Mouse (Mus musculus) midbrain, embryonic 15.5 days (tissue): Measurements from ENCODE around the gene Pla2g12b. TPM values are rescaled to one million over a fixed set of nuclear protein-coding genes. Genes with fewer than 3 reads are reported as not detected.

ENCODE experiments used
- ATAC-seq: fragments of 200-750 bp; cut with Nextera tagmentation; replicated peaks from 2 replicates; pipeline ENCODE4 v1.8.0; 2017; ENCODE audit warnings: moderate TSS enrichment
- H3K27ac ChIP-seq: fragments of 300-500 bp; sonication (generic); 2 replicates; pipeline ENCODE4 v1.5.1; 2015; ENCODE audit warnings: mild to moderate bottlenecking, inconsistent platforms
- H3K27me3 ChIP-seq: fragments of 300-500 bp; sonication (generic); replicated peaks from 2 replicates; pipeline ENCODE4 v1.6.1; 2015; ENCODE audit warnings: inconsistent platforms
- H3K36me3 ChIP-seq: fragments of 300-500 bp; sonication (generic); replicated peaks from 2 replicates; pipeline ENCODE4 v1.6.1; 2015; ENCODE audit warnings: inconsistent platforms
- H3K4me1 ChIP-seq: fragments of 300-500 bp; sonication (generic); 2 replicates; pipeline ENCODE4 v1.6.1; 2015; ENCODE audit warnings: inconsistent platforms
- H3K4me2 ChIP-seq: fragments of 300-500 bp; sonication (generic); 2 replicates; pipeline ENCODE4 v1.6.1; 2015; ENCODE audit warnings: inconsistent platforms, mild to moderate bottlenecking, moderate library complexity
- H3K4me3 ChIP-seq: fragments of 300-500 bp; sonication (generic); 2 replicates; pipeline ENCODE4 v1.5.1; 2015; ENCODE audit warnings: mild to moderate bottlenecking, inconsistent platforms
- H3K9ac ChIP-seq: fragments of 300-500 bp; sonication (generic); 2 replicates; pipeline ENCODE4 v1.6.1; 2015; ENCODE audit warnings: mild to moderate bottlenecking, inconsistent platforms
- H3K9me3 ChIP-seq: fragments of 300-500 bp; sonication (generic); 2 replicates; pipeline ENCODE4 v1.6.1; 2016; ENCODE audit warnings: inconsistent platforms
- WGBS: fragments of 180-500 bp; shearing (Covaris S2); methylation state at CpG from one replicate; pipeline ENCODE4 v1.1.7; 2015; ENCODE audit warnings: mixed read lengths; 5-methylcytosine and 5-hydroxymethylcytosine counted together
- polyA plus RNA-seq: library from polyadenylated mRNA; unstranded; fragments of >200 nt; fragmentation: Nextera tagmentation; extraction: Ambion mirVana; gene quantifications from 2 replicates; pipeline ENCODE4 v1.2.1, GENCODE M21; 2015

The Pla2g12b gene
- polyA plus RNA-seq, 1 experiment from 2014 or later = not detected

DNA sequence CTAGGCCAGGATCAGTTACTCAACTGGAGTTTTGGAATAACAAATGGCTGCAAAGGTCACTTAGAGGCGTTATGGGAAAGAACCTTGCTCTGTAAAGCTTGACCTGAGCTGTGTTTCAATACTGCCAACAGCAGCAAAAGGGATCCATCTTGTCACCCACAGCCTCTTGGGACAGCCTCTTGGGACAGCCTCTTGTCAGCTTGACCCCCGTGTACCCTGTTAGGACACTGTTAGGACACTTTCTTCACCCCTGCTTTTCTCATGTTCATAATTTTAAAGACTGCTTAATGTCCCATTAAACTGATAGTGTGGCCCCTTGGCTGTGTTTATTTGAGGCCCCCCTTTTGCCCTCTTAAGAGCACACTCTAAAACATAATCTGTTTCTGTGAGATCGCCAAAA, 21.0 kb downstream of the Pla2g12b start:
- H3K4me1 ChIP-seq = no peaks in the 10 kb centered on the region
- H3K4me3 ChIP-seq = no peak overlapping the region
- H3K9ac ChIP-seq = no peak overlapping the region
- no peak overlapping the region for H3K27ac ChIP-seq
- H3K4me2 ChIP-seq = no peak overlapping the region
- no peaks in the 10 kb centered on the region for H3K9me3 ChIP-seq
- H3K36me3 ChIP-seq = no peaks in the 10 kb centered on the region
- 83% methylated on average over 3 of the region's 3 CpGs for WGBS
- no peak for ATAC-seq
- no peaks in the 10 kb centered on the region for H3K27me3 ChIP-seq

DNA sequence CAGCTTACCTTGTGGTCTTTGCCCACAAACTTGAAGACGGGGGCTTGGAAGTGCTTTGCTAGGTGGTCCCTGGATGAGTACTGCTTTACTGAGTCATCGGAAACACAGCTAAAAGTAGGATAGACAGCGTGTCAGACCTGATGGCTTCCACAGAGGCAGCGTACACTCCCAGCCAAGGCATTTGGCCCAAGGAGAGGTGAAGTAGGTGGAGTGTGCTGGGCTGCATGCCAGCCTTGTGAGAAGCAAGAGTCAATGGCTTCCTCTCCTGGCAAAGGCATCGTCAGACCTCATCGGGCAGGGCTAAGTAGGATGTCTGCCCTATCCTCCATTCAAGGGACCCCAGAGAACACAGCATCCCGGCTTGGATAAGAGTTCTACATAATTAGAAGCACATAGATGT, 21.9 kb downstream of the Pla2g12b start:
- no peak for ATAC-seq
- Histone ChIP-seq H3K4me3 (no peak overlapping the region), H3K9ac (no peak overlapping the region), H3K27ac (no peak overlapping the region), H3K4me1 (no peaks in the 10 kb centered on the region), H3K9me3 (no peaks in the 10 kb centered on the region), H3K4me2 (no peak overlapping the region), H3K27me3 (no peaks in the 10 kb centered on the region), H3K36me3 (no peaks in the 10 kb centered on the region)
- 83% methylated on average over 7 of the region's 7 CpGs for WGBS

DNA sequence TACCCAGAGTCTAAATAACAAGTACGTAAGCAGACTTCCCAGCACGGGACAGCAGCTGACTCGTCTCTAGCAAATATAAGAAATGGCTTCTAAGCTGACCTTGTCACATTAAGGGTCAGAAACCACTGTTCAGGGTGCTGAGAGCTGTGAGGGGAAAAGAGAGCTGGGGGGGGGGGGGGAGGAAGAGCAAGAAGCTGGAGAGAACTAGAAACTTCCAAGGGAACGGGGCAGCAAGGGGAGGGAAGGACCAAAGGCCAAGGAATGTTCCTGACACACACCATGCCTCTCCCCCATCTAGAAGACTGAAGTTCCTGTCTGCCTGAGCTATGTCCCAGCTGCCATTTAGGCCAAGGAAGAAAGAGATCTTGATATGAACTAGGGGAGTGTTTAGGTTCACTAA, 22.9 kb downstream of the Pla2g12b start:
- no peak for ATAC-seq
- Histone ChIP-seq H3K9ac (no peak overlapping the region), H3K36me3 (no peaks in the 10 kb centered on the region), H3K4me3 (no peak overlapping the region), H3K27ac (no peak overlapping the region), H3K4me2 (no peak overlapping the region), H3K27me3 (no peaks in the 10 kb centered on the region), H3K9me3 (no peaks in the 10 kb centered on the region), H3K4me1 (no peaks in the 10 kb centered on the region)
- 85% methylated on average over 4 of the region's 4 CpGs for WGBS

DNA sequence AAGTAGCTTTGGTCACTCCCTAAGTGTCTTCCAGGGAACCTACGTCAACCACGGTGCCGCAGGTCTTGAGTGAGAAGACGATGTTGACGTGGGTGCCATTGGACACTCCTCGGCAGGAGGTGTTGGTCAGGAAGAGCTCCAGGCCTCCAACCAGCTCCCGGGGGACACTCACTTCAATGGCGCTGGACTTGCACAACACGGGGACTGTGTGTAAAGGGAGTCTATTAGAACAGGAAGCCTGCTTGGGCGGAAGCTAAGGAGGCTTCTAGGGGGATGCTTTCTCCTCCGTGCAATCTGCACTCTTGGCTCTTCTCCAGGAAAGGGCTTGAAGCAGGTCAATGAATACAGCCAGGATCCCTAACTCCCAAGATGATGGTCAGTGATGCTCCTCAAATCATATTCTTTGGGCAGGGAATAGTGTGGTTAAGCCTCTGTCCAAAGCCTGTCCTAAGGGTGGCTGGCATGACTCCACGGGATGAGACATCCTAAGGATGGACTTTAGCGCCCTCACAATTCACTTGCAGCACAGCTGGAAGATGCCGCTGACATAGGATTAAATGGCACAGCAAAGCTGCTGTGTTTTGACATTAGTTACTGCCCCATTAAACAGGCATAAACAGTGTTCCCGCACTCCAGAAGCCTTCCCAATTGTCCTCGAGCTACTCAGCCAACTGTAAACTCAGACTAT, 26.1 kb downstream of the Pla2g12b start:
- Histone ChIP-seq H3K4me3 (no peak overlapping the region), H3K4me2 (no peak overlapping the region), H3K27me3 (no peaks in the 10 kb centered on the region), H3K27ac (no peak overlapping the region), H3K4me1 (no peaks in the 10 kb centered on the region), H3K9ac (no peak overlapping the region), H3K9me3 (no peaks in the 10 kb centered on the region), H3K36me3 (no peaks in the 10 kb centered on the region)
- WGBS = 86% methylated on average over 16 of the region's 16 CpGs
- ATAC-seq = no peak

DNA sequence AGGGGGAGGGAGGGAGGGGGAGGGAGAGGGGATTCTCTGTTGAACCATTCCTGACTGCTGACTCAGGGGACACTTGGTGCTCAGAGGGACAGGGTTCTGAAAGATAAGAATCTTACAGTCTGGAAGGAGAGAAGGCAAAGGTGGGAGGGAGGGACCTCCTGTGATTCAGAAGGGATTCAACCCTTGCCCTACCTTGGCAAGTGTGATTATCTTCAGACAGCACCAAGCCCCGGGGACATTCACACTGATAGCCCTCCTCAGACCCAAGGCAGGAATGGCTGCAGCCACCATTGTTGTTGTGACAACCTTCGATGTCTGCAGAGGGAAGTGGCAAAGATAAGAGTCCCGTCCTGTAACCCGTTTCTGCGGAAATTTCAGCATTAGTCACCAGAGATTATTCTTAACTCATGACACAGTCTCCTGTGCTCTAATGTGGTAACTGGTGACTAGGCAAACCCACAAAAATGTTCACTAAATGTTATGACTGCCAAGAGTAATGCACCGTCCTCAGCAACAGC, 27.3 kb downstream of the Pla2g12b start:
- Histone ChIP-seq H3K9me3 (no peaks in the 10 kb centered on the region), H3K27me3 (no peaks in the 10 kb centered on the region), H3K4me1 (no peaks in the 10 kb centered on the region), H3K4me3 (no peak overlapping the region), H3K4me2 (no peak overlapping the region), H3K36me3 (no peaks in the 10 kb centered on the region), H3K27ac (no peak overlapping the region), H3K9ac (no peak overlapping the region)
- WGBS = 75% methylated on average over 6 of the region's 6 CpGs
- ATAC-seq = no peak

DNA sequence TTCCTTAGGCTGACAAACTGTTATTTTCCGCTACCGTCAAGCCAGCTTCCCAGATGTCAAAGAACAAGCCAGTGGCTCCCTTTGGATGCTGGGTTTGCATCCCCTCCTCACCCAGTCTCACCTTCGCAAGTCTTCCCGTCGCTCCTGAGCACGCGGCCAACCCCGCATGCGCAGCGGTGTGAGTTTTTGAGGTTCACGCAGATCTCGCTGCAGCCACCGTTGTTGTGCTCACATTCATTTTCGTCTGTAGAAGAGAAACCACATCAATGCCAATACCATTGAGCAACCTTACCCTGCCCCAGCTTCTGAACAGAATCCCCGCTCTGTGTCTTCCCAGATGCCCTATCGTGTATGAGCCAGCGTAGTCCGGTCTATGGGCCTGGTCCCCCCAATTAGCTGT, 32.3 kb downstream of the Pla2g12b start:
- no peak overlapping the region for H3K9ac ChIP-seq
- H3K27me3 ChIP-seq = no peaks in the 10 kb centered on the region
- H3K4me1 ChIP-seq = no peaks in the 10 kb centered on the region
- H3K36me3 ChIP-seq = no peaks in the 10 kb centered on the region
- 95% methylated on average over 18 of the region's 18 CpGs for WGBS
- no peak for ATAC-seq
- H3K4me3 ChIP-seq = no peak overlapping the region
- H3K27ac ChIP-seq = no peak overlapping the region
- H3K9me3 ChIP-seq = no peaks in the 10 kb centered on the region
- no peak overlapping the region for H3K4me2 ChIP-seq

DNA sequence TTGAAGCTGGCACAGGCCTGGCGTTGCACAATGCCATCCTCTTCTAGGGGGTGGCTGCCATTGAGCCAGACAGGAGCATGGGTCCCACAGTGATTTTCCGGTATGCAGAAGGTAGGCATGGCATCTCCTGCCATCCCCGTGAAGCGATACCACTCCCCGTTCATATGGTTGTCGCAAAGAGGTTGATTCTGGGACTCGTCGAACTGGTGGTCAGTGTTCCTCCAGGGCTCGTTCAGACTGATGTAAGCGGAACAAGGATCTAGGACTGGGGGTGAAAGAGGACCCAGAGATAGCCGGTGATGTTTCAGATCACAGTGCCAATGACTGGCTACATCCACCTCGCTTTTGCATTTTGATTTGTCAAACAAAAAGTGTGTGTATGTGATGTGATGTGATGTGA, 35.2 kb downstream of the Pla2g12b start:
- no peak for ATAC-seq
- no peak overlapping the region for H3K4me3 ChIP-seq
- WGBS = 93% methylated on average over 12 of the region's 12 CpGs

DNA sequence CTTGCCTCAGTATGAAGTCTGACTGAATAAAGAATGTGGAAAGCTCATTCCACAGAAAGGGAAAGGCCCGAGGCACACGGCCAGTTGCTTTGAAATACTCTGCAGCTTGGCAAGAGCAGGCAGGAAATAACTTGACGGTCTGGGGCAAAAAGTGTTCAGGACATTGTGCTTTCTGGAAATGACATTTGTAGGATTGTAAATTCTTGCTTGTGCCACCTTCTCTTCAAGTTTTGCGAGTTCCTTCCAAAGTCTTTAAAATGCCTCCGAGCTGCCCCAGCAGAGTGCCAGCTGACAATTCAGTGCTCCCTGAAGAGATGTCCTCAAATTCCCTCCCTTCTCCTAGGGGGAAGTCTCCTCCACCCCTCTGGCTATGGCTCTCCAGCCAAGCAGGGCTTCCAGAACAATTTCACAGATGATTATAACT, 36.1 kb downstream of the Pla2g12b start:
- ATAC-seq = no peak
- Histone ChIP-seq H3K4me3 (no peak overlapping the region), H3K36me3 (no peaks in the 10 kb centered on the region), H3K4me2 (no peak overlapping the region), H3K27ac (no peak overlapping the region), H3K9ac (no peak overlapping the region), H3K27me3 (no peaks in the 10 kb centered on the region), H3K9me3 (no peaks in the 10 kb centered on the region), H3K4me1 (no peaks in the 10 kb centered on the region)
- 57% methylated on average over 5 of the region's 5 CpGs for WGBS

More for the DNA sequence above, 35.2 kb downstream of the Pla2g12b start:
- Histone ChIP-seq H3K27ac (no peak overlapping the region), H3K9me3 (no peaks in the 10 kb centered on the region), H3K9ac (no peak overlapping the region), H3K27me3 (no peaks in the 10 kb centered on the region), H3K4me2 (no peak overlapping the region), H3K4me1 (no peaks in the 10 kb centered on the region), H3K36me3 (no peaks in the 10 kb centered on the region)

DNA sequence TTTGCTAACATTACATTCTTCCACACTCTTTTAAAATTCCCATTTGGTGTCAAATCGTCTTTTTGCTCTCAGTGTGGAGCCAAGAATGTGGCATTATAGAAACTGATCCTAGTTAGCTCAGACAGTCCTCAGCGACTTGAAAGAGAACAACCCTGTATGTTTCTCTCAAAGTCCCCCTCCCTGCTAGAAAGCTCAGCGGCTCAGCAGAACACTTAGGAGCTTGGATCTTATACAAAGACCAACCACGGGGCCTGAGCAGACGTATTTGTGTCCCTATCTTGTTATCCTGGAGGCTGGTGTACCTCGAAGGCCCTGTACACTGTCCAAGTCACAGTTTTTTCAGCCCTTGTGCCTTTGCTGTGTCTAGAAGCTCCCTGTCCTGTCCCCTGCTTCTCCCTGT, 36.7 kb downstream of the Pla2g12b start:
- Histone ChIP-seq H3K36me3 (no peaks in the 10 kb centered on the region), H3K4me1 (no peaks in the 10 kb centered on the region), H3K27me3 (no peaks in the 10 kb centered on the region), H3K27ac (no peak overlapping the region), H3K4me3 (no peak overlapping the region), H3K4me2 (no peak overlapping the region), H3K9ac (no peak overlapping the region), H3K9me3 (no peaks in the 10 kb centered on the region)
- 47% methylated on average over 6 of the region's 6 CpGs for WGBS
- no peak for ATAC-seq

DNA sequence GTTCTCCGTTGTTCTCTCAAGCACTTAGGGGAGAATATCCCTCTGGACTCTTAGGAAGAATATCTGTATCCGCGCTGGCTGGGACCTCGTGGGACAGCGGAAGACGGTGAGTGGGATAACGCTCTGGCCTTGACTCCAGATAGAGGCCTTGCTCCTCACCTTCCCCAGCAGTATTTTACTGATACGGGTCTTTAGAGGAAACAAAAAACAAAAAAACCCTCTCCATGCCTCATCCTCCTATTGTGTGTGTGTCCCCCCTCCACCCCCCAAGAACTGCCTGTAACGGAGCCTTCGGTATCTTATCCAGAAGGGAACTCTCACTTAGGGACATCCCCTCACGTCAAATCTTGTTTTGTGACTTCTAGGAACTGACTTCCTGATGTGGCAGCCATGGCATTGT, 38.3 kb downstream of the Pla2g12b start, which contains the start of gene Oit3:
Gene Oit3, minus strand, starts transcription at position 44 of the 400 bp plus-strand sequence.
- WGBS = 88% methylated on average over 11 of the region's 11 CpGs
- no peaks in the 10 kb centered on the region for H3K9me3 ChIP-seq
- no peak within 1 kb of the TSS for H3K9ac ChIP-seq
- no peak for ATAC-seq
- no peak within 1 kb of the TSS for H3K4me3 ChIP-seq
- no peak within 1 kb of the TSS for H3K4me2 ChIP-seq
- no peak within 1 kb of the TSS for H3K27ac ChIP-seq
- H3K4me1 ChIP-seq = no peaks in the 10 kb centered on the region
- H3K36me3 ChIP-seq = no peaks in the 10 kb centered on the region
- H3K27me3 ChIP-seq = no peaks in the 10 kb centered on the region

DNA sequence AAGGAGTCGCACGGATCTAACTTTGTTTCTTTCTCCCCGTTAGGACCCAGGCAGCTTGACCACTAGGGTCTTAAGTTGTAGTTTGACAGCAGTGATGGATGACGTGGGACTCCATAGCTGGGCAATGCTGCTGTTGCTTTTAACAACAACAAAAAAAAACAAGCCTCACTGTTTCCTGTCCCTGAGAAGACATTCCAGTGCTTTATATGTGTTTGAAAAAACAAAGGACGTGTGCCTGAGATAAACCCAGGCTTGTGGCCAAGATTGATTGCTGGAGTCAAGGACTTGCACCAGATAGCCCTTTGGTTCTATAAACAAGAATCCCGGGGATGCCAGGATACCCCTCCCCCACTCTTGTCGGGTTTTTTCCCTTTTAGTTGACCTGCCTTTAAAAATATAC, 39.8 kb downstream of the Pla2g12b start:
- Histone ChIP-seq H3K36me3 (no peaks in the 10 kb centered on the region), H3K9ac (no peak overlapping the region), H3K4me1 (no peaks in the 10 kb centered on the region), H3K4me3 (no peak overlapping the region), H3K9me3 (no peaks in the 10 kb centered on the region), H3K4me2 (no peak overlapping the region), H3K27me3 (no peaks in the 10 kb centered on the region), H3K27ac (no peak overlapping the region)
- WGBS = 72% methylated on average over 7 of the region's 7 CpGs
- ATAC-seq = no peak

DNA sequence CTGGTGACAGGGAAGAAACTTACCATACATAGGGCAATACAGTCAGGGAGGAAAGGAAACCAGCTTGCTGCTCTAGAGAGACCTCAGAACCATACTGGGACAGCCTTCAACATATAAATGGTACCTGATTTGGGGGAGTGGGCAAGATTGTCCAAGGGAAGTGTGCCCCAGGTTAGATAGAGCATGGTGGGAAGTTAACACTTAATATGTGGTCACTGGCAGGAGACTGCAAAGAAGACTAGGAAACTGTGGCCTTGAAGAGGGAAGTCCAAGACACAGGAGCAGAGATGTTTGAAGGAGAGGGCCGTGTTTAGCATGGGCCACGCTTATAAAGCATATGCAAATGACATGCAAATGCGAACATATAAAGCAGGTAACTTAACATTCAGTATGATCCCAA, 40.6 kb downstream of the Pla2g12b start:
- Histone ChIP-seq H3K4me1 (no peaks in the 10 kb centered on the region), H3K9me3 (no peaks in the 10 kb centered on the region), H3K4me2 (no peak overlapping the region), H3K9ac (no peak overlapping the region), H3K27ac (no peak overlapping the region), H3K27me3 (no peaks in the 10 kb centered on the region), H3K36me3 (no peaks in the 10 kb centered on the region), H3K4me3 (no peak overlapping the region)
- ATAC-seq = no peak
- 63% methylated on average over 3 of the region's 3 CpGs for WGBS

DNA sequence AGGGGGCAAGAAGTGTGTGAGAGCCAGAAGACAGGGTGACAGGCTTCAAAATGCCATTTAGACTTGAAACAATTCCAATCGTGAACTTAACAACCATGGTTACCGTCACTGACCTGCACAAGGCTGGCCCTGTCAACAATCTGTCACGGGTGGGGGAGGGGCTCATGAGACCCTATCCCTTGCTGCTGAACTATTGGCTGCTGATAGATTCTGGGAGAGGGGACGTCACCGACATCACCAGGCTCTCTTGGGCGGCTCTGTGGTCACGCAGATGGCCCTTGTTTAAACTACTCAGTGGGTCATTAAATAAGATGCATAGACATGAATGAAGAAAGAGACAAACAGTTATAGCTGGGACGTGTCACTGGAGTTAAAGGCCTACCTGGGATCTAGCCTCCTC, 41.2 kb downstream of the Pla2g12b start:
- H3K9me3 ChIP-seq = no peaks in the 10 kb centered on the region
- no peaks in the 10 kb centered on the region for H3K27me3 ChIP-seq
- 54% methylated on average over 8 of the region's 8 CpGs for WGBS
- no peak for ATAC-seq
- no peak overlapping the region for H3K4me2 ChIP-seq
- H3K4me1 ChIP-seq = no peaks in the 10 kb centered on the region
- no peak overlapping the region for H3K9ac ChIP-seq
- H3K4me3 ChIP-seq = no peak overlapping the region
- H3K36me3 ChIP-seq = no peaks in the 10 kb centered on the region
- no peak overlapping the region for H3K27ac ChIP-seq
